Mouse (Mus musculus): ENCODE measurements around the gene Akap5. TPM values are rescaled to one million over a fixed set of nuclear protein-coding genes. Genes with fewer than 3 reads are reported as not detected.
A peak's percentile ranks its signal among the peaks of the same experiment; 100 is the strongest.

Akap5 gene
- polyA plus RNA-seq, 1 experiment from 2014 or later: 4.4 TPM

- H3K4me1 ChIP-seq (ENCODE audit: control insufficient read depth, insufficient read depth, low read length): no peaks in the 10 kb centered on the region
- DNase-seq (ENCODE audit: low spot score) (no peak), ATAC-seq (ENCODE audit: insufficient read depth, low FRiP score, low TSS enrichment) (no peak)
- no peaks in the 10 kb centered on the region for H3K9me3 ChIP-seq (ENCODE audit: control insufficient read depth, low read length)
- H3K4me2 ChIP-seq (ENCODE audit: low read depth): no peak overlapping the region
- H3K27me3 ChIP-seq (ENCODE audit: control insufficient read depth, insufficient read depth, low read length): no peaks in the 10 kb centered on the region
- no peaks in the 10 kb centered on the region for H3K36me3 ChIP-seq (ENCODE audit: control insufficient read depth, insufficient read depth, low read length)
- H3K9ac ChIP-seq (ENCODE audit: low read length): no peak overlapping the region
- WGBS: 92% methylated on average over 8 of the region's 8 CpGs
- no peak overlapping the region for H3K27ac ChIP-seq (ENCODE audit: low read depth, low read length)
- H3K4me3 ChIP-seq (ENCODE audit: low read depth, low read length): no peak overlapping the region
Observed at GRCm38 (mm10) chr12:76305107-76305506, 19.6 kb upstream of the Akap5 start.

- DNase-seq (ENCODE audit: low spot score) (no peak), ATAC-seq (ENCODE audit: insufficient read depth, low FRiP score, low TSS enrichment) (no peak)
- no peak overlapping the region for H3K27ac ChIP-seq (ENCODE audit: low read depth, low read length)
- H3K4me1 ChIP-seq (ENCODE audit: control insufficient read depth, insufficient read depth, low read length): no peaks in the 10 kb centered on the region
- no peaks in the 10 kb centered on the region for H3K36me3 ChIP-seq (ENCODE audit: control insufficient read depth, insufficient read depth, low read length)
- no peaks in the 10 kb centered on the region for H3K9me3 ChIP-seq (ENCODE audit: control insufficient read depth, low read length)
- H3K9ac ChIP-seq (ENCODE audit: low read length): no peak overlapping the region
- H3K27me3 ChIP-seq (ENCODE audit: control insufficient read depth, insufficient read depth, low read length): no peaks in the 10 kb centered on the region
- H3K4me3 ChIP-seq (ENCODE audit: low read depth, low read length): no peak overlapping the region
- 86% methylated on average over 9 of the region's 9 CpGs for WGBS
- H3K4me2 ChIP-seq (ENCODE audit: low read depth): no peak overlapping the region
Observed at GRCm38 (mm10) chr12:76306852-76307561, 17.7 kb upstream of the Akap5 start.

- Histone ChIP-seq H3K9me3 (ENCODE audit: control insufficient read depth, low read length) (no peaks in the 10 kb centered on the region), H3K27ac (ENCODE audit: low read depth, low read length) (no peak overlapping the region), H3K36me3 (ENCODE audit: control insufficient read depth, insufficient read depth, low read length) (0 out of 2 replicates have a peak, but pooled peaks cover 2% of the 10 kb centered on the region), H3K4me3 (ENCODE audit: low read depth, low read length) (no peak overlapping the region), H3K4me1 (ENCODE audit: control insufficient read depth, insufficient read depth, low read length) (no peaks in the 10 kb centered on the region), H3K4me2 (ENCODE audit: low read depth) (no peak overlapping the region), H3K27me3 (ENCODE audit: control insufficient read depth, insufficient read depth, low read length) (no peaks in the 10 kb centered on the region), H3K9ac (ENCODE audit: low read length) (no peak overlapping the region)
- DNase-seq (ENCODE audit: low spot score) (peak; percentile 21), ATAC-seq (ENCODE audit: insufficient read depth, low FRiP score, low TSS enrichment) (no peak)
- 49% methylated on average over 9 of the region's 9 CpGs for WGBS
Observed at GRCm38 (mm10) chr12:76307964-76308363, 16.7 kb upstream of the Akap5 start.

GRCm38 (mm10) chr12:76308436-76308835 is 16.3 kb upstream of the Akap5 start:
- no peak overlapping the region for H3K27ac ChIP-seq (ENCODE audit: low read depth, low read length)

GRCm38 (mm10) chr12:76310007-76310406 is 14.7 kb upstream of the Akap5 start:
- H3K27ac ChIP-seq (ENCODE audit: low read depth, low read length): no peak overlapping the region
- H3K4me1 ChIP-seq (ENCODE audit: control insufficient read depth, insufficient read depth, low read length): no peaks in the 10 kb centered on the region
- H3K36me3 ChIP-seq (ENCODE audit: control insufficient read depth, insufficient read depth, low read length): 0 out of 2 replicates have a peak, but pooled peaks cover 2% of the 10 kb centered on the region
- H3K9ac ChIP-seq (ENCODE audit: low read length): no peak overlapping the region
- DNase-seq (ENCODE audit: low spot score) (no peak), ATAC-seq (ENCODE audit: insufficient read depth, low FRiP score, low TSS enrichment) (no peak)
- WGBS: 89% methylated on average over 6 of the region's 6 CpGs
- H3K9me3 ChIP-seq (ENCODE audit: control insufficient read depth, low read length): no peaks in the 10 kb centered on the region
- no peak overlapping the region for H3K4me2 ChIP-seq (ENCODE audit: low read depth)
- H3K4me3 ChIP-seq (ENCODE audit: low read depth, low read length): no peak overlapping the region
- no peaks in the 10 kb centered on the region for H3K27me3 ChIP-seq (ENCODE audit: control insufficient read depth, insufficient read depth, low read length)

More at GRCm38 (mm10) chr12:76308436-76308835, 16.3 kb upstream of the Akap5 start:
- Histone ChIP-seq H3K4me1 (ENCODE audit: control insufficient read depth, insufficient read depth, low read length) (no peaks in the 10 kb centered on the region), H3K9ac (ENCODE audit: low read length) (no peak overlapping the region), H3K4me3 (ENCODE audit: low read depth, low read length) (no peak overlapping the region), H3K27me3 (ENCODE audit: control insufficient read depth, insufficient read depth, low read length) (no peaks in the 10 kb centered on the region), H3K36me3 (ENCODE audit: control insufficient read depth, insufficient read depth, low read length) (0 out of 2 replicates have a peak, but pooled peaks cover 2% of the 10 kb centered on the region), H3K9me3 (ENCODE audit: control insufficient read depth, low read length) (no peaks in the 10 kb centered on the region), H3K4me2 (ENCODE audit: low read depth) (no peak overlapping the region)
- DNase-seq (ENCODE audit: low spot score) (no peak), ATAC-seq (ENCODE audit: insufficient read depth, low FRiP score, low TSS enrichment) (no peak)
- 84% methylated on average over 5 of the region's 5 CpGs for WGBS

- Histone ChIP-seq H3K9ac (ENCODE audit: low read length) (no peak overlapping the region), H3K27ac (ENCODE audit: low read depth, low read length) (no peak overlapping the region)
- ATAC-seq (ENCODE audit: insufficient read depth, low FRiP score, low TSS enrichment): no peak
Observed at GRCm38 (mm10) chr12:76310633-76311032, 14.1 kb upstream of the Akap5 start.

GRCm38 (mm10) chr12:76311227-76311626 is 13.5 kb upstream of the Akap5 start:
- no peaks in the 10 kb centered on the region for H3K9me3 ChIP-seq (ENCODE audit: control insufficient read depth, low read length)

More at GRCm38 (mm10) chr12:76310633-76311032, 14.1 kb upstream of the Akap5 start:
- no peak overlapping the region for H3K4me2 ChIP-seq (ENCODE audit: low read depth)
- 64% methylated on average over 6 of the region's 6 CpGs for WGBS
- DNase-seq (ENCODE audit: low spot score): no peak
- H3K36me3 ChIP-seq (ENCODE audit: control insufficient read depth, insufficient read depth, low read length): 0 out of 2 replicates have a peak, but pooled peaks cover 2% of the 10 kb centered on the region
- no peaks in the 10 kb centered on the region for H3K9me3 ChIP-seq (ENCODE audit: control insufficient read depth, low read length)
- H3K27me3 ChIP-seq (ENCODE audit: control insufficient read depth, insufficient read depth, low read length): no peaks in the 10 kb centered on the region
- H3K4me3 ChIP-seq (ENCODE audit: low read depth, low read length): no peak overlapping the region
- H3K4me1 ChIP-seq (ENCODE audit: control insufficient read depth, insufficient read depth, low read length): no peaks in the 10 kb centered on the region

GRCm38 (mm10) chr12:76311951-76312350 is 12.7 kb upstream of the Akap5 start:
- H3K9ac ChIP-seq (ENCODE audit: low read length): no peak overlapping the region
- no peak for DNase-seq (ENCODE audit: low spot score)
- no peaks in the 10 kb centered on the region for H3K9me3 ChIP-seq (ENCODE audit: control insufficient read depth, low read length)
- no peak overlapping the region for H3K4me3 ChIP-seq (ENCODE audit: low read depth, low read length)
- 0 out of 2 replicates have a peak, but pooled peaks cover 2% of the 10 kb centered on the region for H3K36me3 ChIP-seq (ENCODE audit: control insufficient read depth, insufficient read depth, low read length)
- no peak for ATAC-seq (ENCODE audit: insufficient read depth, low FRiP score, low TSS enrichment)
- no peak overlapping the region for H3K4me2 ChIP-seq (ENCODE audit: low read depth)
- H3K27me3 ChIP-seq (ENCODE audit: control insufficient read depth, insufficient read depth, low read length): no peaks in the 10 kb centered on the region
- no peaks in the 10 kb centered on the region for H3K4me1 ChIP-seq (ENCODE audit: control insufficient read depth, insufficient read depth, low read length)
- H3K27ac ChIP-seq (ENCODE audit: low read depth, low read length): no peak overlapping the region
- WGBS: 97% methylated on average over 8 of the region's 8 CpGs

More at GRCm38 (mm10) chr12:76311227-76311626, 13.5 kb upstream of the Akap5 start:
- ATAC-seq (ENCODE audit: insufficient read depth, low FRiP score, low TSS enrichment) (no peak), DNase-seq (ENCODE audit: low spot score) (no peak)
- no peak overlapping the region for H3K4me2 ChIP-seq (ENCODE audit: low read depth)
- no peak overlapping the region for H3K27ac ChIP-seq (ENCODE audit: low read depth, low read length)
- no peak overlapping the region for H3K9ac ChIP-seq (ENCODE audit: low read length)
- 0 out of 2 replicates have a peak, but pooled peaks cover 2% of the 10 kb centered on the region for H3K36me3 ChIP-seq (ENCODE audit: control insufficient read depth, insufficient read depth, low read length)
- H3K27me3 ChIP-seq (ENCODE audit: control insufficient read depth, insufficient read depth, low read length): no peaks in the 10 kb centered on the region
- H3K4me1 ChIP-seq (ENCODE audit: control insufficient read depth, insufficient read depth, low read length): no peaks in the 10 kb centered on the region
- 95% methylated on average over 9 of the region's 9 CpGs for WGBS
- H3K4me3 ChIP-seq (ENCODE audit: low read depth, low read length): no peak overlapping the region

All from neural tube, embryonic 11.5 days (tissue).